Mouse (Mus musculus) heart, adult 2 months (tissue): ENCODE measurements around the gene Ccdc169. TPM values are rescaled to one million over a fixed set of nuclear protein-coding genes. Genes with fewer than 3 reads are reported as not detected.

Source experiments
- DNase-seq, 2 experiments: peaks; one replicate each; pipeline ENCODE4 v3.0.0; 2021
- H3K27ac ChIP-seq: fragments of 200-600 bp; 2 replicates; pipeline ENCODE4 v1.8.1; 2022
- H3K27me3 ChIP-seq: fragments of 200-500 bp; 2 replicates; pipeline ENCODE4 v1.6.1; 2012; ENCODE audit warnings: mild to moderate bottlenecking, low read length, inconsistent platforms, mixed read lengths; ENCODE audit not compliant: control insufficient read depth, insufficient read depth
- H3K36me3 ChIP-seq: fragments of 200-500 bp; 2 replicates; pipeline ENCODE4 v1.6.1; 2012; ENCODE audit warnings: low read length, inconsistent platforms; ENCODE audit not compliant: control insufficient read depth, insufficient read depth
- H3K4me1 ChIP-seq: fragments of 200-500 bp; 2 replicates; pipeline ENCODE4 v1.6.1; 2011; ENCODE audit warnings: low read length; ENCODE audit not compliant: control insufficient read depth, insufficient read depth
- H3K4me3 ChIP-seq: fragments of 200-600 bp; 2 replicates; pipeline ENCODE4 v1.8.1; 2022
- H3K79me2 ChIP-seq: fragments of 200-500 bp; replicated peaks from 2 replicates; pipeline ENCODE4 v1.6.1; 2012; ENCODE audit warnings: mild to moderate bottlenecking, inconsistent platforms, low read length, moderate library complexity, mixed read lengths; ENCODE audit not compliant: control insufficient read depth, insufficient read depth
- H3K9ac ChIP-seq: fragments of 200-500 bp; 2 replicates; pipeline ENCODE4 v1.6.1; 2012; ENCODE audit warnings: low read depth, mild to moderate bottlenecking, control low read depth, inconsistent platforms, low read length, mixed read lengths
- CTCF ChIP-seq: fragments of 200-600 bp; IDR thresholded peaks from 2 replicates; pipeline ENCODE4 v1.8.1; 2022; ENCODE audit warnings: antibody characterized with exemption, mild to moderate bottlenecking, moderate library complexity
- EP300 ChIP-seq: fragments of 200-500 bp; IDR thresholded peaks from 2 replicates; pipeline ENCODE4 v1.6.1; 2011; ENCODE audit warnings: low read depth, low read length, control low read depth; ENCODE audit not compliant: insufficient read depth
- POLR2A ChIP-seq: fragments of 200-500 bp; IDR thresholded peaks from 2 replicates; pipeline ENCODE4 v1.6.1; 2011; ENCODE audit warnings: mild to moderate bottlenecking, low read depth, low read length, control low read depth; ENCODE audit not compliant: insufficient read depth
- WGBS: fragments of 180-500 bp; shearing (Covaris S2); methylation state at CpG from one replicate; pipeline ENCODE4 v1.1.7; 2018; 5-methylcytosine and 5-hydroxymethylcytosine counted together
- intact Hi-C: fragments of 180-260 bp; cut with DNase I; formaldehyde crosslinking; loops from one replicate; pipeline ENCODE4 v1.15.1; 2025
- microRNA-seq, 2 experiments: library from miRNA; unstranded; fragments of <30 nt; microRNA quantifications; one replicate each; pipeline ENCODE4 v1.2.0; 2021
- polyA plus RNA-seq: library from polyadenylated mRNA; depleted of rRNA; stranded (reverse); fragments of >200 nt; gene quantifications from 2 replicates; pipeline ENCODE4 v1.2.3, GENCODE M21; 2012; rRNA removed
- total RNA-seq, 2 experiments: library from RNA; stranded (reverse); gene quantifications; 2 replicates each; pipeline ENCODE4 v1.2.3; 2021

Ccdc169 gene
- total and polyA plus RNA-seq, 3 experiments: not detected

DNA sequence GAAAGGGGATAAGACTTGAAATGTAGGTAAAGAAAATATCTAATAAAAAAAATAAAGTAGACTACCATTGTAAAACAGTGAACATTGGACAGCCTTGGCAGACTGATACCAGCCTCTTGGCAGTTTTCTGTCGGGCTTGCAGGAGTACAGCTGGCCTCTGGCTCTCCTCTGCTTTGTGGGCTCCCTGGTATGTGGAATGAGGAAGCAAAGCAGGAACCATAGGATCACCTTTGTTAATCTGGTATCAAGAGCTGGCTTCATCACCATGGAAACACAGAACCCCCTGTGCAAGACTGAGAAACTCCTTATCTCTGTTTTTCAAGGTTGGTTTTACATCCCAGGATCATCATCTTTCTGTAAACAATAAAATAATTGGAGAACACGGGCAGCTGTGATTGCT is 75.1 kb downstream of the Ccdc169 start:
- H3K79me2 ChIP-seq: no peaks in the 10 kb centered on the region
- no peak for DNase-seq
- H3K27ac ChIP-seq: no peak overlapping the region
- H3K9ac ChIP-seq: no peak overlapping the region
- no peaks in the 10 kb centered on the region for H3K36me3 ChIP-seq
- intact Hi-C loops: no loop called here
- no peaks in the 10 kb centered on the region for H3K4me1 ChIP-seq
- H3K27me3 ChIP-seq: no peaks in the 10 kb centered on the region
- H3K4me3 ChIP-seq: no peak overlapping the region
- 35% methylated on average over 2 of the region's 2 CpGs for WGBS
- TF ChIP-seq EP300 (no peak), CTCF (no peak), POLR2A (no peak)

DNA sequence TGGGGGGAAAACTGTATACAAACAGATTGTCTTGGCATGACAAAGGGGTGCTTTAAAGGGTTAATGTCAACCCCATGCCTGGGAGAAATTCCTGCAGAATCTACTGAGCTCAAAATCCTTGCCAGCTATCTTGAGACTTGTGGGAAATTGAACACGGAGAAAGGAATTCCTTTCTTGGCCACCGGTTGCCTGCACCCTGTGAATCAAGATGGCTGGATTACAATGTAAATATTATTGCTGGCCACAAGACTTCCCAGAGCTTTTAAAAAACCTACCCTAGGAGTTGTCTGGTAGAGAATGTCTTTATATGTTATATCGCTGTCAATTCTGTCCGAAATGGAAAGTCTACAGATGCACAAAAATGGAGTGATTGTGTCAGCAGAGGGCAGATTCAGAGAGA is 76.6 kb downstream of the Ccdc169 start:
- no peaks in the 10 kb centered on the region for H3K27me3 ChIP-seq
- TF ChIP-seq POLR2A (no peak), CTCF (no peak), EP300 (no peak)
- 26% methylated on average over 4 of the region's 4 CpGs for WGBS
- H3K79me2 ChIP-seq: no peaks in the 10 kb centered on the region
- H3K27ac ChIP-seq: no peak overlapping the region
- H3K9ac ChIP-seq: no peak overlapping the region
- H3K36me3 ChIP-seq: no peaks in the 10 kb centered on the region
- no peak for DNase-seq
- intact Hi-C loops: no loop called here
- H3K4me3 ChIP-seq: no peak overlapping the region
- H3K4me1 ChIP-seq: no peaks in the 10 kb centered on the region

DNA sequence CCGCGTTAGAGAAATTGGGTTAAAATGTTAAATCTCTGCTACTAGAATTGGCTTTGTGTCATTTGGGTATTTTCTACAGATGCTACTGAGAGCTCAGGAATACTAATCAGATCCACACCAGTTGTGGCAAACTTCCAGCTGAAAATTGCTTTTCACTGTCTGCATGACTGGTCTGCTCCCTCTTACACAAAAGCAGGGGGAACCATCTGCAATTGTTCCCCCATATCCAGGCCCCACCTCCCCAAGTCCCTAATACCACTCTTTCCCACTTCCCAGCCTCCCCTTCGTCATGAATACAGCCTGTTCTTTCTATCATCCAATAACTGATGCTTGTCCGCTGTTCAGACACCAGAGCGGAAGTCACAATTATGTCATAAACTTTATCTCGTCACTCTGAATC is 77.3 kb downstream of the Ccdc169 start:
- TF ChIP-seq CTCF (no peak), EP300 (no peak), POLR2A (no peak)
- Histone ChIP-seq H3K4me1 (no peaks in the 10 kb centered on the region), H3K27ac (no peak overlapping the region), H3K36me3 (no peaks in the 10 kb centered on the region), H3K27me3 (no peaks in the 10 kb centered on the region), H3K4me3 (no peak overlapping the region), H3K9ac (no peak overlapping the region), H3K79me2 (no peaks in the 10 kb centered on the region)
- intact Hi-C loops: no loop called here
- no peak for DNase-seq
- WGBS: 62% methylated on average over 6 of the region's 6 CpGs

DNA sequence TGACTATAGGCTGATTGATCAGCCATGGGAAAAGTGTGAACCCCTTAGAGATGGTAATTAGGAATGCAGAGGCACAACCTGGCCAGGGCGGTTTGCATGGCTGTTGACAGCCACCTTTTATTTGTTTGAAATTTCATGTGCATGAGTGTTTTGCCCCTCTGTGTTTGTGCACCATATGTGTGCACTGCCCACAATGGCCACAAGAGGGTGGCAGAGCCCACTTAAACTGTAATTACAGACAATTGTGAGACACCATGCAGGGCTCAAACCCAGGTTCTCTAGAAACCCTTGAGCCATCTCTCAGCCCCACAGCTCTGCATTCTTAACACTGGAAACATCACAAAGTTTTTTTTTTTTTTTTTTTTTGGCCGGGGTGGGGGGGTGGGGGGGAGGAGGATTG is 85.4 kb downstream of the Ccdc169 start:
- Histone ChIP-seq H3K36me3 (no peaks in the 10 kb centered on the region), H3K4me1 (no peaks in the 10 kb centered on the region), H3K79me2 (no peaks in the 10 kb centered on the region), H3K9ac (no peak overlapping the region), H3K27ac (no peak overlapping the region), H3K4me3 (no peak overlapping the region), H3K27me3 (no peaks in the 10 kb centered on the region)
- TF ChIP-seq POLR2A (no peak), EP300 (no peak), CTCF (peak; percentile 47)
- no peak for DNase-seq
- WGBS: 95% methylated on average over 2 of the region's 2 CpGs
- intact Hi-C loops: no loop called here

Small RNAs within 50 kb of the gene (microRNA-seq; reads per million reads assigned to microRNA genes)
- gene Gm22029: 0 reads per million in 2 experiments

Other genes starting within 250 kb of the Ccdc169 start
- under 1 TPM; 0.20 to 0.26 TPM for gene Sertm1, start 221.5 kb upstream of the Ccdc169 start, total RNA-seq
- gene Sertm1, start 221.5 kb upstream of the Ccdc169 start, polyA plus RNA-seq: 0.12 and 0.20 TPM in 2 replicates
- not detected for gene Ccna1, start 81.8 kb upstream of the Ccdc169 start, total RNA-seq
- gene Ccna1, start 81.8 kb upstream of the Ccdc169 start, polyA plus RNA-seq: 0.08 and 0.20 TPM in 2 replicates
- gene Spg20, start 25.2 kb upstream of the Ccdc169 start, total RNA-seq: 10 to 100 TPM; 45.1 to 45.7 TPM
- gene Spg20, start 25.2 kb upstream of the Ccdc169 start, polyA plus RNA-seq: 11.9 and 19.2 TPM in 2 replicates
- not detected for gene Sohlh2, start 44.7 kb downstream of the Ccdc169 start, total RNA-seq
- gene Sohlh2, start 44.7 kb downstream of the Ccdc169 start, polyA plus RNA-seq: not detected in 2 replicates
- gene Dclk1, start 105.0 kb downstream of the Ccdc169 start, total RNA-seq: 1 to 10 TPM; 3.6 to 5.6 TPM
- gene Dclk1, start 105.0 kb downstream of the Ccdc169 start, polyA plus RNA-seq: 1.2 and 1.8 TPM in 2 replicates